Mouse (Mus musculus) right cerebral cortex, postnatal 10 days (tissue): ENCODE measurements around the gene Cldn24.
"Not testable (repeated sequence)": the region's sequence is repeated elsewhere in the genome, so short reads cannot be mapped to it uniquely, and the experiment has no call there.

Experiments used
- DNase-seq, 2 experiments: peaks; one replicate each; pipeline ENCODE4 v3.0.0; 2021; ENCODE audit warnings: low spot score in 2 of 2

Gene Cldn24

DNA sequence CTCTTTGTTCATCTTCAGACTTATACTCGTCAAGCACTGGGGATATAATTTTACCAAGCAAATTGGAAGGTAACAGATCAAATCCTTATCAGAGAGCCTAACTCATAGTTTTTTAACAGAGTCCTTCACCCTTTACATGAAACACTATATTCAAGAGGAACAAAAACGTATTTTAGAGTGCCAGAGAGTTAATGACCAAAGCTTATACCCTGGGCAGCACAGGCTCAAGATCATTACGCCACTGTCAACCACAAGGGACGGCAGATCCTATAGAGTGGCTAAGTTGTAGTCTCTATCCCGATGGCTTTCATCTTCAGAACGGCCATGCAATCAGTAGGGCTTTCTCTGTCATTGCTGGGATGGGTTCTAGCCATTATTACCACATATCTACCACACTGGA is at the start of gene Cldn24:
Gene Cldn24, plus strand, starts transcription at position 301 of the 400 bp plus-strand sequence.
- no peak for DNase-seq

DNA sequence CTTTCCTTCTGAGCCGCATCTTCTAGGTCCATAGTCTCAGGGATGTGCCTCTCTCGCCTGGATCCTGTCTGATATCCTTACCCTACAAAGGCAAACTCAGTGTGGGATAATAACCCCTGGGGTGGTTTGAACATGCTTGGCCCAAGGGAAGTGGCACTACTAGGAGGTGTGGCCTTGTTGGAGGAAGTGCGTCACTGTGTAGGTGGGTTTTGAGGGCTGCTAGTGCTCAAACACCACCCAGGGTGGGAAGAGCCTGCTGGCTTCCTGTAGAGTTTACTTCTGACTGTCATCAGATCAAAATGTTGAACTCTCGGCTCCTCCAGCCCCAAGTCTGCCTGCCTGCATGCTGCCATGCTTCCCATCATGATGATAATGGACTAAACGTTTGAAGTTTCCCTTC is 49.0 kb upstream of the Cldn24 start:
- no peak for DNase-seq

DNA sequence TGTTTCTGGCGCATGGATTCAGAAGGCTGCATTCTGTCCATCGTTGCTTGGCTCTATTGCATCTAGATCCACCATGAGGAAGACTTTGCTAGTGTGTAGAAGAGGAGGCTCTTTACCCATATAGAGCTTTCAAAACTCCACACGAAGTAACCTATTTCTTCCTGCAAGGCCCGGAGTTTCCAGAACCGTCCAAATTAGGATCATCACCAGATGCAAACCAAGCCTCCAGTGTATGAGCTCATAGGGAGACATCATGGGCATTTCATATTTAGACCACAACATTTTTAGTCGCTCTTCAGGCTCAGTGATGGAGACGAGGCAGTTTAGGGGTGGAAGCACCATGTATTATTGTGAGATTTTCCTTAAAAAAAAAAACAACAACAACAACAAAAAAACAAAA is 44.5 kb upstream of the Cldn24 start:
- no peak for DNase-seq

DNA sequence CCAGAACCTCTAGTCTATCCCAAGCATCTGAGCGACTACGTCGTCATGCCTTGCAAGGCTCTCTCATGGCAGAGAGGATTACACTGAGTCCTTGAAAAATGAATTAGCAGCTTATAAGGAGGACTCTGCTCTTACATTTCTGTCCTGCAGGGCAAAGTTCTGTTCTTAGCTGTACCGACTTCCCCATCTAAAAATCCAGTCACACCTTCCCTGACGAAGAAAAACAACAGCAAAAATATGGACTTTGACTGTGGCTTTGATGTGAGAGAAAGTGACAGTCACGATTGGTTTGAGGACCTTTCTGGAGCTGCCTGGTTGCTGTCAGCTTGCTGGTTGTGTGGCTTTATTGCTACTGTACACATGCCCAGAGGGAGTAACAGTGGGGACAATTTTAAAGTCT is 42.4 kb upstream of the Cldn24 start:
- no peak for DNase-seq

DNA sequence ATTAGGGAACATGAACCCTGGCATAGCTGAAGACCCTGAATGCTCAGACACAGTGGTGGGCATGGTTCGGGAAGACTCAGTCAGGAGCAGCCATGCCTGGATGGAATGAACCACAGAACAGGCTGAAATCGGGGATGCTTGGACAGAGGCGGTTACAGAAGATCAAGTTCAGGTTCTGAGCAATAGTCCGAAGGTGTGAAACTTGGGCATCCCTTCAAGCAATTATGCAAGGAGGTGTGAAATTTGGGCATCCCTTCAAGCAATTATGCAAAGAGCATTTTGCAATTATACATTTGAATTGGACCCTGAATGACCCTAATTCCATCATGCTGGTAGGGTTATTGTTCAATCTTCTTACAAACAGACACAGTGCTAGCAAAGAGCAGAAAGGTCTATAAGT is 40.1 kb upstream of the Cldn24 start:
- DNase-seq = no peak

DNA sequence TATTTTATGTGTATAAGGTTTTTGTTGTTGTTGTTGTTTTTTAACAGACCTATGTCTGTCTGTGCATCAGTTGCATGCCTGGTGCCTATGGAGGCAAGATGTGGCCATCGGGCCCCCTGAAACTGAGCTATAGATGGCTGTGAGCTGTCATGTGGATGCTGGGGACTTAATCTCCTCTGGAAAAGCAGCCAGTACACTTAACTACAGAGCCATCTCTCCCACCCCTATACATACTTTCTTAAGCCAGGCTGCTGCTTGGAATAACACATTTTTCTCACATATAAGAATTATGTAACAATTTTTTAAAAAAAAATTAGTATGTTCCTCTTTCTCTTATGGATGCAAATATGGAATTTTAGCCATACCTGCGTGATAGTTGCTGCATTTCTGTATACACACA is 38.4 kb upstream of the Cldn24 start:
- DNase-seq = peak in 1 of 2 experiments; percentile 56

DNA sequence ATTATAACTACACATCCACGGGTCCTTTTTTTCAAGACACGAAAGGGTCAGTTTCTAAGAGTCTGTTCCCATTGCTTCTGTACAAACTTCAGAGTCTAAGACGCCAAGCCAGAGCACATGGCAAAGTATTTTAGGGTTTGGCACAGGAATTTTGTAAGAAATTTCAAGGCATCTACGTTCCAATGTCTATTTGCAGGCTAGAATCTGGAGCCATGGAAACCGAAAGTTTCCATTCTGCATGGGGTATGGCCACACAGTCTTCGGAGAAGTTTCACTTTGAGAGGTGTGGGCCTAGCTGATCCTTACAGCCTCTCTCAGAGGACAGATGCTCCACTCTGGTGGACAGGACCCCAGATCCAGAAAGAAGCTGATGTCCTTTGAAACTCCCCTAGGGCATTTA is 38.0 kb upstream of the Cldn24 start:
- peak; percentile 45 to 83 for DNase-seq

DNA sequence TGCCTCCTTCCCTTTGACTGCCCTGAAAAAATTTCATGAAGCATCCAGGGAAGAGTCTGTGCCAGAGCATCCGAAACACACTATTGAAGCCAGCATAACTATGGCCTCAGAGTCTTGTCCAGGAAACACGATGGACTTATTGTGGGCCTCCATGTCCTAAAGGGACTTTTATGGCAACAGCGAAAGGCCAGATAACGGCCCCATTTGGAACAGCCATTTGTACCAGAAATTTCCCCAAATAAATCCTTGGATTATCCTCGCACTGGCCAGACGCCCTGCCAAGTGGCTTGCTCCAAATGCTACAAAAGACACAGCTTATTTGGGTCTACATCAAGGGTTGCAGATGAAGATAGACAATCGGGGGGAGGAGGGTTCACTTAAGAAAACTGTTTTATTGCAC is 37.5 kb upstream of the Cldn24 start:
- DNase-seq = no peak

DNA sequence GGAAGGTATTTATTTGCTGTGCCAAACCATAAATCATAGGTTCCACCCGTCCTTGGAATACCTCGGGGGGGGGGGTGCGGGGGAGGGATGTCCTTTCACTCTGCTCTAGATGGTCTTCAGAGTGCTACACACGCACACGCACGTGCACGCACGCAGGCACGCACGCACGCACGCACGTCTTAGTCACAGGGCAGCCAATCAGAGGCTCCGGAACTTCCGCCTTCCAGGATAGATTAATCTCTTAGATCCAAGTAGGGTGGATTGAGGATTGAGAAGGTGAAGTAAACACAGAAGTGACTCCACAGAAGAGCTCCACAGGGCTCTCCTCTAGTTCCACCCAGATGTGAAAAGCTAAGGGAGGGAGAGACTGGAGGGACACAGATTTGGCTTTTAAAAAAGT is 35.6 kb upstream of the Cldn24 start:
- DNase-seq = no peak

DNA sequence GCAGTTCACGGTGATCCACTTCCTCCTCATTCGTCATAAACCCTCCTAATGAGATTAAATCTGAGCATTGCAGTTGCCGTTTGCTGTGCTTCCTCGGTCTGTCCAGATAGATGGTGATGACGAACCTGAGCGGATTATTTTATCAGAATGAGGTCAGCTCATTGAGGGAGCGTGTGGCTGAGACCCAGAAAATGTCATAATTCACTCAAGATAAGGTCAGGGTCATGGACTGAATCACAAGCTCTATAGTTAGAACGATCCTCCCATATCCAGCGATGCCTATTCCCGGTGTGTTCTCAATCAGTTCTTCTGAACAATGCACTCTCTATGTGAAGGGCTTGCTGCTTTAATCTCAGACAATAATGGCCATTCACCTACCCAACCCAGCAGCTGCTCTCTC is 34.2 kb upstream of the Cldn24 start:
- DNase-seq = no peak

DNA sequence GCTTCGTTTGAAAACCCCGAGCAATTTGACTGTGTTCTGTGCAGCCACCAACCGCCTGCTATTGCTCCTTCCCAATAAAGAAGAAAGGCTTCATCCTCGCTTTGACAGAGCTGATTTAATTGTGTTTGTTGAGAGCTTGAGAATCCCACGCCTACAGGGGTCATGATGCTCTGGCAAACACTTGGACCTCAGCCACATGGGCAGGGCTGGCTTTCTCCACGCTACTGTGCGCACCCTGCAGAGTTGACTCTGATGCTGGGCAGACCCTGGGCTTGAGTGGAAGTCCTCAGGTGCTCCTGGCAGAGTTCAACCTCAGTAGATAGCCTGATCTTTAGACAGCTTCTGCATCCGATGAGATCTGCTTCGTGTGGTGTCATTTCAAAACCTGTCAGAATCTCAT is 30.0 kb upstream of the Cldn24 start:
- DNase-seq = no peak

DNA sequence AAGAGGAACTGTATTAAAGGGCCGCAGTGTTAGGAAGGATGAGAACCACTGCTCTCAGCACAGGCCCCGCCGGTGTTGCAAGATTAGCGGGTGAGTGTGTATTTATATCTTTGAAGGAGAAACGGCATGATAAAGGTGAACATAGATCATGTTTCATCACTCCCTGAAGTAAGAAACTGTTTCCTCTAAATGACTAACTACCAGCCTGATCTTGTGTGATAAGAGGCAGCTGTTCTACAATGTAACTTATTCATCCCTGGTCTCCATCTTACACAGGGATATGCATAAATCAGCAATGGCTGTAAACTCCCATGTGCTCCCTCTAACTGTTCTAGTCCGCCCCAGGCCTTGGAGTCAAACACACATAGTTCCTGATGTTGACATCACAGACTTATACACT is 22.5 kb upstream of the Cldn24 start:
- no peak for DNase-seq

DNA sequence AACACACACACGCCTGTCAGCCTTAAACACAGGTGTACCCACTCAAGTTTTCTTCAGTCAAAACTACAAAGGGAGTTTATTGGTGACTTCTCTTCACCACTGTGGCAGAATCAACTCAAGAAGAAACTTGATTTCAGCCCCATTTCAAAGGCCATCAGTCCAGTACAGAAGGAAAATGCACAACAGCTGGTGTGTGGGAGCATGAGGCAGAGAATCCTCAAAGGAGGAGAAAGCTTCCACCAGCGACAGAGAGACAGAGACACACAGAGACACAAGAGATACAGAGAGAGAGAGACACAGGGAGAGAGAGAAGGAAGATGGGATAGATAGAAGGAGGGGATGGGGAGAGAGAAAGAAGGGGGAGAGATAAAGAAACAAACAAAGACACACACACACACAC is 19.6 kb upstream of the Cldn24 start:
- DNase-seq = no peak

DNA sequence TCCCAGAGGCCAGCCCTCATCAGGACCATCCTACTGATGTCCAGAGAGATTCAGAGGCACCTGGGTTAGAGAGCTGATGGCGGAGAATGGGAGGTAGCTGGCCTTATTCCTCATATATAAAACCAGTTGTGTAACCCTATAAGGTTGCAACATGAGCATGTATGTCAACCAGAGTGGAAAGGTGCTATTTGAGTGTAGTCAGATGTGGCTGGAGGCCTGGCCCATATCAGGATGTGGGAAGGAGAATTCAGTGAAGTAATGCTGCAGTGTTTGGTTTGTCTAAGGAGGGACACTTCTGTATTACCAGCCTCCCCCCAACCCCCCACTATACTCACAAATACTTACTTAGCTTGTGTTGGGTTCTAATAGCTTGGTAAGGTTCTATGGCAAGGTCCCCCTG is 17.7 kb upstream of the Cldn24 start:
- no peak for DNase-seq

DNA sequence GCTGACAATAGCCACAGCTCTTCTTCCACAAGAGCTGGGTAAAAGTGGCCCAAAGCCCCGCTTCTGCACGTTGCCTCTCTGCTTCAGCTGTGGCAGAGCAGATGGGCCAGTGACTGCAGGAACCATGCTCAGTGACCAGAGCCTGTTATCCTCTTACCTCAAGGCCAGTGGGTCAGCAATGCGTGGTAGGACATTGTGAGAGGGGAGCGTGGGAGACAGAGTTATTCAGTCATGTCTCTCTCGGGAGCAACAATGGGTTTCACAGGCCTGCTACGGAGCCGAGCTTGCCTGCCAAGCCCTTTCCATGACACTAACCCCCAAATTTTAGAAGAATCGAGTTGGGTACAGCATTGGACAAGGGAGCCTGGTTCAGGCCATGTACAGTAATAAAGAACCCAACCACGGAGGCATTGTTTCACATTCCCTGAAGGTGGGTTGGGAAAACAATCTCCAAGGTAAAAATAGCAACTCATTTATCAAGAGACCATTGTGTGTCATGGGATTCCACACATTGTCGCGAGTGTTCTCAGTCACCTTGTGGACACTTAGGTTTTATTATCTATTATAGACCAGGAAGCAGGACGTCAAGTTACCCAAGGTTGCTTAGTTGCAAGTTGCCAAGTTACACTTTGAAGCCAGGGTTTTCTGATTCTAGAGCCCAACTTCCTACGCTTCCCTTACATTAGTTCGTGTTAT is 11.8 kb upstream of the Cldn24 start:
- DNase-seq = no peak

DNA sequence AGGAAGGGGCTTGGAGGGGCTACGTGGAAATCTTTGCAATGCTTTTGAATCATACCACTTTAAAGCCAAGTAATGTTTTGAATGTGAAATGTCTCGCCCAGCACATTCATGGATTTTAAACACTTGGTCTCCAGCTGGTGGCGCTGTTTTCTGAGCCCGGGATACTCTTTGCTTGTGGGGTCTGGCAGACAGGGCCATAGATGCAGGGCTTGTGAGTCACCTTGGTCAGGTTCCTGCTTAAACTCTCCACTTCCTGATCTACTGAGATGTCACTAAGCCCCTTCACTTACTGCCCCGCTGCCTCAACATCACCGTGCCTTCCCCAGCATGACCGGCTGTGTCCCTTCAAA is 11.3 kb upstream of the Cldn24 start:
- no peak for DNase-seq

DNA sequence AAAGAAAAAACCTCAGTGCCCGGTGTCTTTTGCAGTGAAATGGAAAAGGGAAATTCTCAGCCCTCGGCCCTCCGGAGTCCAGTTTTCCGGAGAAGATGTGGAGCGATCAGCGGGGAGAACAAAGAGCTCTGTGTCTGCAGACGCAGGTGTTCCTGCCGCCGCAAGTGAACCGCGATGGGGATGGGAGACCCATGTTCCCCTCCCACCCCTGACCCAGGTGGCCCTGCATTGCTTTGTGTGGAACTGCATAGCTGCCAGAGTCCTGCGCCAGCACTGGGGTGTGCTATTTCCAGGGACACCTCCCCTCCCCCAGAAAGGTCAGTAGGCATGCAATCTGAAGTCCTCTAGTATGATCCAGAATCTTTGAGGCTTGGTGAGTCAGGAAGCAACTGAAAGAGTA is 10.7 kb upstream of the Cldn24 start:
- no peak for DNase-seq

DNA sequence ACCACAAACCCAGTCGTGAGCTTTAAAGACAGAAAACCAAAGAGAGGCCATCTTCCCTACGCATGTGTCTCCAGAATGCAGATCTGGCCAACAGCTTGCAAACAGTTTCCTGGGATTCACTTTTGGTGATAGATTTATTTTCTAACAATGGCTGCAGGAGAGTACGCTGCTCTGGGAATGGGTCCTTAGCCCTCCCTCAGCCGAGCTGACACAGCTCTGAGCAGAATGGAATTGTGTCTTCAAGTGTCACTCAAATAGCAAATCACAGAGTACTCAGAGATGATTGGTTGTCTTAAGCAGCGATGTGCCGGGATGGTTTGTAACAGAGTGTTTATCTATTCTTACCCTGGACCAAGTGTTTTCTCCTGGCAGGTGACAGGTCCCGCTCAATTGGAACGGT is 2.9 kb upstream of the Cldn24 start:
- no peak for DNase-seq

DNA sequence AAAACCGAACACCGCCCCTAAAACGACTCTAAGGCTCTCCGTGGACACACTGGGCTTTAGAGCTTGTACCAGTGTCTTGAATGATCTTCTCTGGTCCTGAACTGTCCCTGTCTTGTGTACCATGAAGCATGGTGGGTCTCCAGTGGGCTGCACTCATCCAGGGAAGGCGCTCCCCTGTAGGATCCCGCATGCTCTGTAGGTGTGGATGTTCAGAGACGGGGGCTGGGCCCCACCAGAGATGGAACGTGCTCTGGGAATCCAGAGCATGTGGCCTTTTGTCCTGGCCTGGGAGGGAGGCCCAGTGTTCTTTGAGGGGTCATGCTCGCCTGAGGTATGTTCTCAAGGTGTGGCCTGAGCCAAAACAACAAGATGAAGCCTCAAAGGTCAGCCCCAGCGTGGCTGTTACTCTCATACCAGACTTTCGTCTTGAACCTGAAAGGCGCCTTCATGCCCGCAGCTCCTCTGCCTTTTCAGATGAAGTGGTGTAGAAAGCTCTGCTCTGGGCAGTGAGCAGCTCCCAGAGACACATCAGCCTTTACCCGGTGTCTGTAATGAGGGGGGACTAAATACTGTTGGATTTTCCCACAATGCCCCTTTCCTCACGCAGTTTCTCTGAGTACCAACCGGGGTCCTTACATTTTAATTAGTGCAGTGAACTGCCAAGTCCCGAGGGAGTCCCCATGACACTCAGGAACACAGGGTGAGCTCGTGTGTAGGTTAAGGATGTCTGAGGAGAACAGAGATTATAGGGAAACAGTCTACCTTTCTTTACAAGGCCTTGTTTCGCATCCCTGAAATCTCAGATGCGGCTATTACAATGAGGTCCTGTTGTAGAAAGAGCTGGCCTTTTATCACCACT is 800 bp upstream of the Cldn24 start:
- no peak for DNase-seq

DNA sequence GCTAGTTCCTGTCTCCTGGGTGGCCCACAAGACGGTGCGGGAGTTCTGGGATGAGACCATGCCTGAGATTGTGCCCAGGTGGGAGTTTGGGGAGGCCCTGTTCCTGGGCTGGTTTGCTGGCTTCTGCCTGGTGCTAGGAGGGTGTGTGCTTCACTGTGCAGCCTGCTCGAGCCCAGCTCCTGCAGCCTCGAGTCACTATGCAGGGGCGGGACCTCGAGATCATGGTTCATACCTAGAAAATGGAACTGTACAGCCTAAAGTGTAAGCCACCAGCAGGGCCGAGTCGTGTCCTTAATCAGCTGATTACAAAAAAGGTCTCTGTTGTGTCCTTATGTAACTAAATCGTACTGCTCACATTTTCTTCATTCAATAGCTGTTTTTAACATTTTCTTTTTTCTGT is 598 bp downstream of the Cldn24 start:
- DNase-seq = not testable (repeated sequence)

DNA sequence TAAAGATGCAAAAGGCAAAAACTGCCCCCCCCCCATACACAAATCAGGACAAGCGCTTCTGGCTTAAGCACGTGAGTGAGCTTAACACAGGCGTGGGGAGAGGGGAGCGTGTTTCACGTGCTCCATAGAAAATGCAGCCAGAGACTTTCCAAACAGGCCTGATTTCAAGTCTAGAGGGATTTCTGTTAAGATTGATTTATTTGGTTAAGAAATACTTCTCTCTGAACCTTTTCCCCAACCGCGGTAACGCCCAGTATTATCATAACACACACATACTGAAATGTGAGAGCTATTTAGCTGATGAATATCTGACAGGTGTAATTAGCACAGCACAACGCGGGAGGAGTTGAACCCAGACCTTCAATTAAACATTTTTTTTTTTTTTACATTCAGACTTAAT is 1.8 kb downstream of the Cldn24 start:
- no peak for DNase-seq

DNA sequence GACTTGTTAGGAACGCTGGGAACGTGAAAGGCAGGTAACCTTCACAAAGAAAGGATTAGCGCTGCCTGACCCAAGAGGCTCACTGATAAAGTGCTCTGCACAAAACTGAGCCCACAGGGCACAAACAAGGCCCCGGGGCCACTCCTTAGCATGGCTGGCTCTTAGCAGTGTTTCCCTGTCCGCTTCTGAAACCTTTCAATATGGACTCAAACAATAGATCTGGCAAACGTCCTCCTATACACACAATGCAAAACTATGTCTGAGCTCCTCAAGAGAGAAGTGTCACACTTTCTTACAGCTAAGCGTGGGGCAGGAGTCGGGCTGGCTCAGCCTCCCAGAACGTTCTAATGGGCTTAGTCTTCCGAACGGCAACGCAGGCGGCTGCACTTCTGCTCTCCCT is 2.2 kb downstream of the Cldn24 start, which contains the start of gene Cldn22:
Gene Cldn22, plus strand, starts transcription at position 301 of the 400 bp plus-strand sequence.
- no peak for DNase-seq

DNA sequence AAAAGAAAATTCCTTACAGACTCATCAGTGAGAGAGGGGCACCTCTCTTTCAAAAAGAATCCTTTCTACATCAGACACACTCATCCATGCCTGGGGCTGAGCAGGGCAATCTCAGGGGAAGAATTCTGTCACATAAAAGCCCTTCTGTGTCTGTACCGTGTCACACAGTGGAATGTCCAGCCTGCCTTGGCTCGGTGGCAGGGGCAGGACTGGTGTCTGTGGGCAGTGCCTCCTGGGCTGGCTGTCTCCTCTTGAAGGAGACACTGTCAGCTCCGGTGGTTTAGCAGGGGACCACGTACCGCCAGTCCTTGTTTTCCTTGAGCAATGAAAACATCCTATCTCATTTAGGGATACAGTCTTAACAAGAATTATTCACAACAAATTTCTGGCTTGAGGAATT is 3.7 kb downstream of the Cldn24 start:
- no peak for DNase-seq
